Mouse (Mus musculus) heart, postnatal 36 days (tissue): ENCODE results near the gene Flrt1. TPM values are rescaled to one million over a fixed set of nuclear protein-coding genes. Genes with fewer than 3 reads are reported as not detected.
"Not testable (repeated sequence)": the region's sequence is repeated elsewhere in the genome, so short reads cannot be mapped to it uniquely, and the experiment has no call there.

Experiments
- DNase-seq, 2 experiments: peaks; one replicate each; pipeline ENCODE4 v3.0.0; 2021 to 2022
- intact Hi-C: fragments of 180-260 bp; cut with DNase I; formaldehyde crosslinking; loops from one replicate; pipeline ENCODE4 v1.15.1; 2025
- total RNA-seq, 2 experiments: library from RNA; stranded (reverse); gene quantifications; 2 replicates each; pipeline ENCODE4 v1.2.3; 2021

Gene Flrt1
- total RNA-seq, 2 experiments from 2014 or later, result 0.84 to 1.00 TPM

DNA sequence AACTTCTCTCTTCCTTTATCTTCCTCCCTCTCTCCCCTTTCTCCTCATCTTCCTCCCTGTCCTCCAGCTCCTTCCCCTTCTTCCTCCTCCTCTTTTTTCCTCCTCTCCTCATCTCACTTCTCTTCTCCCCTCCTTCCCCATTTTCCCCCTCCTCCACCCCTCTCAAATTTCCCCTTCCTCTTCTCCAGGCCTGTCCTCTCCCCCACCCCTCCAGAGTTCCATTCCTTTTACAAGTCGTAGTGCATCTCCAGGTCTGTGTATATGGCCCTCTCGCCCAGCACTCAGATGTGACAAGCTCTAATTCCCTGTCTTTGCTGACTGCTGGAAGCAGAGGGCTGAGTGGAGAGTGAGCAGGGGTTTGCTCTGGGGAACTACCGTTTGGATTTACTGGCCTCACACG, 34.8 kb downstream of the Flrt1 start:
- intact Hi-C loops, result no loop called here

DNA sequence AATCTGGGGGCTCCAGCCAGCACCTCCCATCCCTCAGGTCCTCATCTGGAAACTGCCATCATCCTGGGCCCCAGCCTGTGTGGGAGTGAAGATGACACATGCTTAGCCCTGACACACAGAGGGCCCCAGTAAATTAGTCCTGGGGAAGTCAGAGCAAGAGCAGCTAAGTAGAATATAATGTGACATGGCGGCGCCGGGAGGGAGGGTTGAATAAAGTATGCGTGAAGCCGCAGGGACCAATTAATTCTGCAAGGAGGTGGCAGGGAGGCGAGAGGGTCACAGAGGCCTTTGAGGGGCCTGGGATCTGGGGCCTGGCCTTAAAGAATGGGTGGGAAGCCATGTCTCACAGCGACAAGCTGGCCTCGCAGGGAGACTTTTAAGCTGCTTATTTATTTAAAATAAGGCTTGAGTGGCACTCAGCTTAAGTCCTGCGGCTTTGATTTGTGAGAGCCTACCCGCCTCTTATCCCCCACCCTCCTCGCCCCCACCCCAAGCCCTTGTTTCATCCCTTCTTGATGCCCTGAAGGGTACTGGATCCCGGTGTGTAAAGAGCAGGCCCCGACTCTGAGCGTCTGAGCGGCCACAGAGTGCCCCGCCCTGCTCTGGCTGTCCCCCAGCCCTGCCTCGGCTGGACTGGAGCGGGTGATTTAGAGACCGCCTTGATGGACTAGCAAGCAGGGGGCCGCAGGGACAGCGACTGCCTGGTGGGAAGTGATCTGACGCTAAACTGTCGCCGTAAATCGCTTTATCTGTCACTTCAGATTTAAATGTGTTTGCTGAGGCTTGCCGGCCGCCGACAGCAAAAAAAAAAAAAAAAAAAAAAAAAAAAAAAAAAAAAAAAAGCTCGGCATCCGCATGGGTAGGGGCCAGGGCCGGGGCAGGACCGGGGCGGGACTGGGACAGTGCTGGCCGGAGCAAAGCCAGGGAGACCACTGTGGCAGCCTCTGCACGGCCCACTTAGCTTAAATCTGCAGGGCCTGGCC, 35.5 kb downstream of the Flrt1 start:
- peak in 1 of 2 experiments; percentile 30 for DNase-seq
- intact Hi-C loops, result loop anchor here (5.0 kb wide), 3 partner anchors 277 to 367 kb away; partner anchors contain the start of gene 2700081O15Rik

More for the DNA sequence above, 34.8 kb downstream of the Flrt1 start:
- DNase-seq, result no peak

DNA sequence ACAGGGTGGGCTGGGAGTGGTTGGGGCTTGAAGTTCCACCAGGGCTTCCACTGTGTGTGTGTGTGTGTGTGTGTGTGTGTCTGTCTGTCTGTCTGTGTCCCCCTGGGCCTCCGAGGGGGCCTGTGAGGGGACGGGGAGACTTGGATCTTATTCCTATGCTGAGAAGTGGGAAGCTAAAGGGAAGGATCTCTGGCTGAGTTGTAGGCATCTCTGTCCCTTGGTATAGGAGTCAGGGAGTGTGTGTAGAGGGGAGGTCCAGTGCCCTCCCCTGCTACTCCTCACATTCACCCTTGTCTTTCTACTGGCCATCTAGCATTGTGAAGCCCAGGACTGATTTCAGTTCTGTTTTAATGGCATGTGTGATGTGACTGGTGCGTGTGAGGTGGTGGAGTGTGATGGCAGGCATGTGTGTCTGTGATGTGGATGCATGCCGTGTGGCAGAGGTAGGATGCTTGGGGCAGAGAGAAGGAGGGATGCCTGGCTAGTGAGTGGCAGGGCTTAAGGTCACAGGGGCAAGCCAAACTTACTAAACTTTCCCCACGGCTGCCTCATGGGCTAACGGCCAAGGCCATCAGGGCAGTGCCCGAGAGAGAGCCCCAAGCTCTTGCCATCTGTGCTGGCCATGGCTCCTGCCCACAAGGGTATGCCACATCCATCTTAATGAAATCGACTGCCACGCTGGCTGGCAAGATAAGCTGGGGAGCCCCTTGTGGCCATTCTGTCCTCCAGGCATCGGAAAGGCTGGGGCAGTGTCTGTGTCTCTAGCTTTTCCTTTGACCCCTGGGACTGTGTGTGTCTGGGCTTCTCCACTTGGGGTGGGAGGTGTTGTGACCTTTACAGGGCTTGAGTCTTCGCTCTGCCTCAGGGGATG, 36.6 kb downstream of the Flrt1 start:
- no peak for DNase-seq
- intact Hi-C loops, result loop anchor here (1.0 to 5.0 kb wide), 5 partner anchors 91 to 368 kb away; partner anchors contain the start of gene 2700081O15Rik

DNA sequence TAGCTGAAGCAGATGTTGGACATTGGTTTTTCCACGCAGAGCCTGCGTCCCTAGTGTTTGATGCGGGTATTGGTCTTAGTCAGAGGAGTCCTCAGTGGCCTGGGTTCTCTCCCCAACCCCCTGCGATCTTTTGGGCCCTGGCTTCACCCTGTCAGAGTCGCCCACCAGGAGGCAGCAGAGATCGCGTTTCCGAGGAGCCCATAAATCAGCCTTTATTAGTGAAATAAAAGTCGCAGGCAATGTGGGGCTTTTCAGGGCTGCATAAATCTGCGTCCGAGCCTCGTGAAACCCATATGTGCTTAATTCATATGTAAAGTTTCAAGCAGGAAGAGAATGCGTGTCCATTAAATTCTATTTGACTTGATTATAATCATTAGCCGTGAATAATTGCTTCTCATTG, 37.4 kb downstream of the Flrt1 start:
- peak; percentile 82 to 90 for DNase-seq
- intact Hi-C loops, result loop anchor here (1.0 to 5.0 kb wide), 5 partner anchors 92 to 369 kb away; partner anchors contain the start of gene 2700081O15Rik

DNA sequence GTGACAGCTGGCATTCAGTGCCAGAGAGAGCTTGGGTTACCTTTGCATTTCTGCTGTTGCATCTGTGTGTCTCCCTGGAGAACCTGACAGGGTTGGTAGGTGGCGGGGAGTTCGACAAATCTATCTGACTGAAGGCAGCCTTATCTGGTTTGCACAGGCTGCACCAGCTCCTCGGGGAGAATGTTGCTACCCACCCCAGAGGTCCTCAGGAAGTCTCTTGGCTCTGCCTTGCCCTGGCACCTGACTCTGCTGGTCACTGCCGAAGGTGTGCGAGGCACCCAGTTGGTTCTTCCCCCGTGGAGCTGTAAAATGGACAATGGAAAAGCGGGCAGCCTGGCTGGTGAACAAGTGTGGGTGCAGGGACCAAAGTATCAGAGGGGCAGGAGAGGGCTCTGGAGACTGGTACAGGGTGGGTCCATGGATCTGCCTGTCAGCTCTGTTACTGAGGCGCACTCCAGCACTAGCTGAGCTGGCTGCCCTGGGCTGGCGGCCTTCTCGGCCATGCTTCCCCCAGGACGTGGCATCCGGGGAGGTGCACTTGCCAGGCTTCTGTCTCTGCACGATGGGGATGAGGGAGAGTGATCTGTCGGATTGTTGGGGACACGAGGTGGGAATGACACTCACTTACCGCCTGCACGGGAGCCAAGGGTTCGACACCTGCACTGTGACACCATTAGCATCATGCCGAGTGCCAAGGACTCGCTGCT, 38.0 kb downstream of the Flrt1 start:
- intact Hi-C loops, result loop anchor here (1.0 to 5.0 kb wide), 5 partner anchors 93 to 370 kb away; partner anchors contain the start of gene 2700081O15Rik
- no peak for DNase-seq

DNA sequence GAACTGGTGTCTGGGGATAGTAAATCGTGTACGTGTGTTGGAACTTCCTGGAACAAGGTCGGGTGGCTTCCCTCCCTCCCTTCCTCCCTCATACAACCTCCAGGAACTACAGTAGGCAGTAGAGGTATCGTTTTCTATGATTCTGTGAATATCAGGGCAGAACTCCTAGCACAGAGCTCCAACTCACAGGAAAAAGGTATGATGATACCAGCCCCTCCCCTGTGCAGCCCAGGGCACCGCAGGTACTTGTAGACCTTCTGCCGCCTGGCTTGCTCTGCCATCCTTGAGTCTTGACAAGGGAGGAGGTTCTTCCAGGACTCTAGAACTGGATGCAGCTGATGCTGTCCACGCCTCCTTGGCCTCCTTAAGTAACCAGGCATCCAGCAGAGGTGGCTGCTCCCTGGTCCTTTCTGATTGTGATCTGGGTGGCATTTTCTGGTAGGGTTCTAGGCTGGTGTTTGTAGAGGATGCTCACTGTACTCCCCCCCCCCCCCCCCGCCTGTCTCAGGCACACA, 38.6 kb downstream of the Flrt1 start:
- DNase-seq, result no peak
- intact Hi-C loops, result loop anchor here (5.0 kb wide), 3 partner anchors 280 to 370 kb away; partner anchors contain the start of gene 2700081O15Rik

DNA sequence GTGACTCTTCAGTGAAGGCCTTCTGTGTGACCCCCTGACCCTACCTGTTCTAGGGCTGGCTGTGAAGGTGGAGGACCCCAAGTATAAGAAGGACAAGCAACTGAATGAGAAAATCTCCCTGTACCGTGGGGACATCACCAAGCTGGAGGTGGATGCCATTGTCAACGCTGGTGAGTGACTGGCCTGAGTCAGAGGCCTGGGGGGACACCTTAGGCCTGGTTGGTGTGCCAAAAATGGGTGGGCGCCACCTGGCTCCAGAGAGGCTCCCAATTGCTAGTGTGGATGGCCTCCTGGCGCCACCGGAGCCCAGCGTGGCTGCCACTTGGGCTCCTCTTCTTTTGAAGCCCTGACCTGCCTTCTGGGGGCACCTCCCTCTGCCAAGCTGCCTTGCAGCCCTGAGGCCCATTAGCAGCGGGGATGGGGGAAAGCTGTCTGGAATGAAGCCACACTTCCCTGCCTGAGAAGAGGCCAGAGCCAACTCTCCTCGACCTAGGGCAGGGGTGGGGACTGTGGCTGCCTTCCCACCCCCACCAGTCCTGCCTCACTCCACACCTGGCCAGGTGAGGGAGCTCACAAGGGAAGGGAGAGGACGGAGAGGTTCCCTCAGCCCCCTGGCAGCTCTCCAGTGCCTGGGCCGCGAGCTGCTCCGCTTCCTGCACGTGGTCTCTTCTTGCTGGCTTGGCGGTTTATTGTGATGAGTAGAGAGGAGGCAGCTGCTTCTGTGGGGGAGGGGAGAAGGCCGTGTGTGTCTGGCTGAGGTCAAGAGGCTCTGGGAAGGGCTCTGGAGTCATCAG, 39.3 kb downstream of the Flrt1 start:
- intact Hi-C loops, result loop anchor here (5.0 kb wide), 3 partner anchors 281 to 371 kb away; partner anchors contain the start of gene 2700081O15Rik

DNA sequence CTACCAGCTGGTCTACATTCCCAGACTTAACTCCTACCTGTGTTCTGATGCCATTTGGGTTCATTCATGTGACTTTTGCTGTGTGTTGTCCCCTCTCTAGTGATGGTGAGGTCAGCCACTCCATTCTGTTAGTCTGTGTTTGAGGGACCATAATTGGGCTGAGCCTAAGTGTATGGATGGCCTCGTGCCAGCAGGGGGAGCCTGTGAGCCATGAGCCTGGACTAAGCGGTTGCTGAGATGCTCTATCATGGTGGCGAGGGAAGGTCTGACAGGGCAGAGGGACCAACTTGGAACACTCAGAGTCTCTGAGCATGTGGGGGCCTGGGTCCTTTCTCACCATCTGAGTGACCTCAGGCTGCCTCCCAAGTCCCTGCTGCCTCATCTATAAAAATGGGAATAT, 41.0 kb downstream of the Flrt1 start:
- DNase-seq, result peak; percentile 80 to 87
- intact Hi-C loops, result no loop called here

More for the DNA sequence above, 39.3 kb downstream of the Flrt1 start:
- no peak for DNase-seq

DNA sequence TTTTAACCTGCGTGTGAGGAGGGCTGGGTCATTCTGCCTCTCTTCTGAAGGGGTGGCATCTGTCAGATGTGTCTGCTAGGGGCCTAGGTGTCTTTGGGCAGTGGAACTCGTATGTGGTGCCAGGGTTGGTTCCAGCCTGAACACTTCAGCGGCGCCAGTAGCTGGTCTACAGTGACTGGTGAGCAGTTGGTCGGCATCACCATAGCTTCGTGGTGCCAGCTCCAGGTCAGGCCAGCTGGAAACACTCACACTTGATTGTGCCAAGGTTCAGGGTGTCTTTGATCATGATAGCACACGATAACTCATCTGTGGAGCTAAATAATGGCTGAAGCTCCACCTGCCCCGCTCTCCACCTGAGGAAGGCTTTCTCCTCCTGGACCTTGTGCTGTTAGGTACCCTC, 42.6 kb downstream of the Flrt1 start:
- intact Hi-C loops, result no loop called here
- DNase-seq, result no peak

DNA sequence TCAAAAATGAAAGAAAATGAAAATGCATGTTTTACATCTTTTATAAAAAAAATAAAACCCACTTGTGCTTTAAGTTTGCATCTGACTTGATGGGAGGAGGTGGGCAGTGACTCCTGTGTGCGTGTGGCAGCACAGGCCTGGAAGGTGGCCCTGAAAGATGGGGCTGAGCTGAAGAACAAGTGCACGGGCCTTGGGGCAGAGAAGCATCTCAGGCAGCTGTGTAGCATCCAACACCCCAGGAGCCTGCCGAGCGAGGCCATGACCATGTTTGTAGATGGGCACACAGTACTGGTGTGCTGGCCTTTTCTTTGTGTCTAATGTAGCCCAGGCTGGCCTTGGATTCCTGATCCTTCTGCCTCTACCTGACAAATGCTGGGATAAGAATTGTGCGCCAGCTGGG, 43.4 kb downstream of the Flrt1 start:
- no peak for DNase-seq
- intact Hi-C loops, result no loop called here

DNA sequence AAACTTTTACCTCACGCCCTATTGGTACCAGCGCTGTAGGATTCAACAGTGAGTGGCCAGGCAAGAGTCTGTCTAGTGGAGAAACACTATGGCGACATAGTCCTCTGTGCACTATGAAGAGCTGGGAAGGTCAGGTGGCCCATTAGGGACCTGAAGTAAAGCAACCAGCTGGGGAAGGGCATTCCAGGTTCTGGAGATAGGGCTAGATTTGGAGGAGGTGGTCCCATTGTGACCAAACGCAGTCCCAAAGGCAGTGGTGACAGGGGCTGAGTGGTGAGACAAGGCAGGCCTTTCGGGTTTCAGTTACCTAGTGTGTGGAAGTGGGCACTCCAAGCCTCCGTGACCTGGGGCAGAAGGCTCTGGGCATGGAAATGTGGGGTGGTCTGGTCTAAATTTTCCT, 47.0 kb downstream of the Flrt1 start:
- no peak for DNase-seq
- intact Hi-C loops, result no loop called here

DNA sequence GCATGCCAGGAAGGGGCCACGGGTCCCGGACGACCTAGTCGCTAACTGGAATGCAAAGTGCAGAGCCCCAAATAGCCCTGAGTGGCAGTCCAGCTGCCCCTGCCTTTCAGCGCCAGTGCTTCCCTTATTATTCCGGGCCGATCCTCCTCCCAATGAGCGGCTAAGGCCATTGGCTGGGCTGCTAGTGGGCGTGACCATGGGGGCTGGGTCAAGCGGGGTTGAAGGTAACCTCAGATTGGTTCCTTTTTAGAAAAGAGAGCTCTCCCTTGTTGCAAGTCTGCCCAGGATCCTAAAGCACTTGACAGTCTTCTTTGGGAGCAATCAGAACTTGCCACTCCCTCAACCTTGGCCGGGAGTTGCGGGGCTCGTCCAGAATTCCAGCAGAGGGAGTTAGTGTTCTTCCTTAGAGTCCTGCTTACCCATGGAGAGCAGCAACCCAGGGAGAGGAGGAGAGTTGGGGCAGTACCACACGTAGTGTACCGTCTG, 47.8 kb downstream of the Flrt1 start:
- DNase-seq, result peak; percentile 82 to 85
- intact Hi-C loops, result no loop called here

DNA sequence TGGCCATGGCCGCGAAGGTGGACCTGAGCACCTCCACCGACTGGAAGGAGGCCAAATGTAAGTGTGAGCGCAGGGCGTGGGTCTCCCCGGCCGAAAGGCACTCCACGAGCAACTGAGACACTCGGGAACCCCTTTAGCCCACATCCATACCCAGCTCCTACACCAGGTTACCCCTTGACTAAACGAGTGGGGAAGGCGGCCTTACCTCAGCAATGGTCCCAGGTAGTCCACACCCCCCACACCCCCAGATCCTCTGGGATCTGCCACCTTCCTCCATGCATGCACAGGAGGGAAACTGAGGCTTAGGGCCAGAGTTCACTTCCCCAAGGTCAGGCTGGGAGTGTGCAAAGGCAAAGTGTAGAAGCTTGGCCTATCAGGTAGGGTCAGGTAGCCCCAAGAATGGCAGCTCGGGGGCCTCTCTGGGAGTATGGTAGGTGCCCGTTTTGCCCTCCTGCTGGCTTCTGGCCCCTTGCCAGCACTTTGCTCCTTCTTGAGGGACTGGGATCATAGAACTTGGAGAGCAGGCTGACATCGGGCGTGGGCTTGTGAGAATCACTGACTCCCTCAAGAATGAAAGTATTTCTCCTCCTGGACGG, 48.3 kb downstream of the Flrt1 start:
- intact Hi-C loops, result no loop called here
- DNase-seq, result no peak

DNA sequence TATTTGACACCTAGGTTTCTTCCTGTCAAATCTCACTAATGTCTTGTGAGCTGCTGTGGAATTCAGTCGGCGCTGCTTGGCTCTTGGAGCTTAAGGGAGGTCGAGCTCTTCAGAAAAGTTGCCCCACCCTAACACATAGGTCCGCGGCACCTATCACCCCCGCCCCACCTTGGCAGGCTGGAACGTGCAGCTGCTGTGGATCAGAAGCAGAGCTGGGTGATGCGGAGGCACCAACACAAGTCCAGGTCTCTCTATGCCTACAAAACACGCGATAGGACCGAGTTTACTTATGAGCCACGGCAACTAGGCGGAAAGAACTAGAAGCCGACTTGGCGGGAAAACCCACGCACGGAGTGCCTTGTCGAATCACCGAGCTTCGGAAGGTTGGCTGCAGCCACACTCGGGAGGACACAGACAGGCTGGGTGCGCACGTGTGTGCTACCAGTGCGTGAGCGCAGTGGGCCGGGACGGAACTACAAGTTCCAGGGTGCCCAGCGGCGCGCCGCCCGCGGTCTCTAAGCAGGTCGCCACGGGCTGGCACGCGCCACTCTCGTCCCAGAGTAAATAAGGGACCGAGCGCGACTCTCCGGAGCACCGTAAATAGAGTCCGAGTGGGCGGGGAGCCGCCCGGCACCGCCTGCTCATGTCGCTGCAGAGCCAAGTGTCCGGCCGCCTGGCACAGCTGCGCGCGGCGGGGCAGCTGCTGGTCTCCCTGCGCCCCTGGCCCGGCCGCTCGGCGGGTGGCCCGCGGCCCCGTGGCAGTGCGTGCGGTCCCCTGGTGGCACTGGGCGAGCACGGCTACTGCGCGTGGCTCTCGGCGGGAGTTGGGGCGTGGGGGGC, 49.1 kb downstream of the Flrt1 start, which contains the start of gene Macrod1:
Gene Macrod1 (plus strand): TSS at position 563 of the 840 bp plus-strand sequence.
- DNase-seq, result peak; percentile 77 to 85
- intact Hi-C loops, result no loop called here

DNA sequence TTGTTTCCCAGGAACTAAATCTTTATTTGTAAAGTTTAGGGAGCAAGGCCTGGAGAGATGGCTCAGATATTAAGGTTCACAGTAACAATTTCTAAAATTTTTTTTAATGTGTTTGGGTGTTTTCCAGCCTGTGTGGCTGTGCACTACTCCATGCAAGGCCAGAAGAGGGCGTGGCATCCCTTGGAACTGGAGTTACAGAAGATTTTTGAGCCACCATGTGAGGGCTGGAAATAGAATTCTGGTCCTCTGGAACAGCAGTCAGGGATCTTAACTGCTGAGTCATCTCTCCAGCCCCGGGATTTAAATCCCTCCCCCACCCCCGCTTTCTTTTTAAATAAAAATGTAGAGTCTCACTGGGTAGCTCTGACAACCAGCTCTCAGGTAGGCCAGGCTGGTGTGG, 50.4 kb downstream of the Flrt1 start:
- DNase-seq, result no peak
- intact Hi-C loops, result no loop called here

DNA sequence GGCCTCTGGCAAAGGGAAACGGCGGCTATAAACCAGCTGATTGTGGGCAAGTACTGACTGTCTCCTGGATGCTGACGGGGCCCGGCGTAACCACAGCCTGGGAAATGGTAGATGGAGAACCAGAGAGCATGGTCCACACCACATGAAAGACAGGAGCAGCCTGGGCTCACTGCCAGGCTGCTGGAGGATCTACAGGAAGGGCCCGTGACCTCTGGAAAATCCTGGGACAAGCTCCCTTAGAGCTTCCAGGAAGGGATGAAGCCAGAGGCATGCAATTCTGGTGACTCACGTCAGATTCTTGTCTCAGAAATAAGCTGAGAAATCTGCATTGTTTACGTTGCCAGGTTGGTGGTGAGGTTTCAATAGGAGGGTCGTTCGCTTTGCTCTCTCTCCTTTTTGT, 50.8 kb downstream of the Flrt1 start:
- DNase-seq, result no peak

DNA sequence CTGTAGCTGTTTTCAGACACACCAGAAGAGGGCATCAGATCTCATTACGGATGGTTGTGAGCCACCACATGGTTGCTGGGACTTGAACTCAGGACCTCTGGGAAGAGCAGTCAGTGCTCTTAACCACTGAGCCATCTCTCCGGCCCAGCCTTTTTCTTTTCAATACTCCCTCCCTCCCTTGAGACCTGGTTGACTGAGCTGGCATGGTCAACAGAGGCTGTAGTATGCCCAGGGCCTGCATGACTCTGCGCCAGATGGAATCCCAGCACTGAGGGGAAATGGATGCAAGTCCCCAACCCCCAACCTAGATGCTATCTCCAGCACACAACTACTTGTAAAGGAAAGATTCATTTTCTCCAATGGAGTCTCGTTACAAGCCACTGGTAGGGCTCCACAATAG, 52.1 kb downstream of the Flrt1 start:
- intact Hi-C loops, DNase-seq: not testable (repeated sequence)

More for the DNA sequence above, 50.8 kb downstream of the Flrt1 start:
- intact Hi-C loops, result no loop called here
